Mouse (Mus musculus): Measurements from ENCODE around the gene Utp20.
"Not testable (repeated sequence)": the region's sequence is repeated elsewhere in the genome, so short reads cannot be mapped to it uniquely, and the experiment has no call there.

Gene Utp20

GRCm38 (mm10) chr10:88826188-88826946 is at the start of gene Utp20:
Utp20 (minus strand) TSS chr10:88826804.
- DNase-seq (ENCODE audit: low spot score) = peak; percentile 76

- no peak for DNase-seq (ENCODE audit: low spot score)
These were observed 48.3 kb upstream of the Utp20 start for GRCm38 (mm10) chr10:88874870-88875269.

- no peak for DNase-seq (ENCODE audit: low spot score)
These were observed 39.4 kb upstream of the Utp20 start for GRCm38 (mm10) chr10:88866017-88866416.

GRCm38 (mm10) chr10:88862293-88862692 is 35.7 kb upstream of the Utp20 start:
- DNase-seq (ENCODE audit: low spot score) = no peak

- no peak for DNase-seq (ENCODE audit: low spot score)
These were observed 34.8 kb upstream of the Utp20 start for GRCm38 (mm10) chr10:88861416-88861815.

DNA sequence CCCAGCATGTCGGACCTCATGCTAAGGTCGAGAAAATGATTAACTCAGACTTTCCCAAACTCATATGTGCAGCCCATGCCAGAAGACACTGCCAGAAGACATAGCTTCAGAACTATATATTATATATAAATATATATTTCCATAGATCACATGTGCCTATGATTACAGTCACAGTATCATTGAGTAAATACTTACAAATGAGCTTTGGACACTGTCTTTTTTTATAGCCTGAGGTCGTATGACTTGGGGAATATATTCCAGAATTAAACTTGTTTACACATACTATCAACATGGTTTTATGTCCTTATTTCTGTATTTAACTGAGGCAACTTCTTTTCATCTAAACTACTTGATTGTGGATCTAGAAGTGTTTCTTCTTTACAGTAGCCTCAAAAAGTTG is 34.3 kb upstream of the Utp20 start:
- no peak for DNase-seq (ENCODE audit: low spot score)

DNA sequence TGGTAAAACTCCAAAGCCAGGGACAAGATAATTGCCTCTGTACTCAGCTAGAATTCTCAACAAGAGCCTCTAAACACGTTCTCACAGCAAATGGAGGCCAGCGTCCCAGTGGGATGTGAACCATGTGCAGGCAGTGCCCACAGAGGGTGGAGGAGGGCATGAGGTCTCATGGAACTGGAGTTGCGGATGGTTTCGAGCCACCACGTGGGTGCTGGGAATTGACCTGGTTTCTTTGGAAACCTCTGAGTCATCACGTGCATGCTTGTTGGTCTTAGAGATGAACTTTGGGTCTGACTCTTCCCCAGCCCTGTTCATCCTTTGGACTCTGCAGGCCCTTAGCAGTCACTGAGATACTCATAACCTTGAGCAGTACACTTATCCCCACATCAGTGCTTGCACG is 26.7 kb upstream of the Utp20 start:
- no peak for DNase-seq (ENCODE audit: low spot score)

GRCm38 (mm10) chr10:88849976-88850375 is 23.4 kb upstream of the Utp20 start:
- no peak for DNase-seq (ENCODE audit: low spot score)

DNA sequence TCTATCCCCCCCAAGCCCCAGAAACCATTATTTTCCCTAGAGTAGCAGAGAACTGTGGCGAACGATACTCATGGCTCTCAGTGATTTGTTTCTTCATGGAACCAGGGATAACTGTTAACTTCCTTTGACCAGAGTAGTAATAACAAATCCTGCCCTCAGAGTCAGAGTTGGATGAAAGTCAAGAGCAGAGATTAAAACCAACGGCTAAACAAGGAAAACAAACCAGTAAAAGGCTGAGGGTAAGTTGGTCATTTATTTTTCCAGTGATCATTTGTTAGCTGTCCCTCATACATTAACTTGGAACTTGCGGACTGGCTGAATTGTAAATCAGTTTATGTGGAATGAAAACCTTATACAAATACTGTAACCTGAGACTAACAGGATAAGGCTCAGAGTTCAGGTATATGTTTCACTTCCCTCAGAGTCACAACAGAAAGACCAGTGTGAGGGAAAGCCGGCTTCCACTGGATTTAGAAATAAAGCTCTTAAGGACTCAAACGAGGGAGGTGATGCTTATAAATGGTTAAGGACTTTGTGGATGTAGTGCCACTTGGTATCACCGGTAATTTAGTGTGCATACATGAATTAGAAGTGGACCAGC is 22.4 kb upstream of the Utp20 start:
- no peak for DNase-seq (ENCODE audit: low spot score)

GRCm38 (mm10) chr10:88834227-88834626 is 7.6 kb upstream of the Utp20 start:
- no peak for DNase-seq (ENCODE audit: low spot score)

DNA sequence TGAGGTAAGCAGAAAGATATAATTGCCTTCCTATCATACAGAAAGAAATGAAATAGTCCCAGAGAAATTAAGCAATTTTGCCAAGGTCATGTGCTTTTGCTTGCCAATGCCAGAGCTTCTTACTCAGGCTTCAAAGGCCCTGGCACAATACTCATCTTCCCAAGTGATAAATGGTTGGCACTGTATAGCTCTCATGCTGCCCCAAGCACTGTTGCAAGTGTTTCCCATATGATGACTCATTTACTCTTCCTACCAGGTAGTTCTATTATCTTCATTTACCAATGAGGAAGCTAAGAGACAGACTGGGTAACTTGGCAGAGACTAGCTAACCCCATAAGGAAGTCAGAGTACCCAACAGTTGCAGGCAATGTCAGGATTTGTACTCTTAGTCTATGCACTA is 1.8 kb upstream of the Utp20 start:
- no peak for DNase-seq (ENCODE audit: low spot score)

GRCm38 (mm10) chr10:88827596-88827995 is 992 bp upstream of the Utp20 start:
- DNase-seq (ENCODE audit: low spot score) = no peak

DNA sequence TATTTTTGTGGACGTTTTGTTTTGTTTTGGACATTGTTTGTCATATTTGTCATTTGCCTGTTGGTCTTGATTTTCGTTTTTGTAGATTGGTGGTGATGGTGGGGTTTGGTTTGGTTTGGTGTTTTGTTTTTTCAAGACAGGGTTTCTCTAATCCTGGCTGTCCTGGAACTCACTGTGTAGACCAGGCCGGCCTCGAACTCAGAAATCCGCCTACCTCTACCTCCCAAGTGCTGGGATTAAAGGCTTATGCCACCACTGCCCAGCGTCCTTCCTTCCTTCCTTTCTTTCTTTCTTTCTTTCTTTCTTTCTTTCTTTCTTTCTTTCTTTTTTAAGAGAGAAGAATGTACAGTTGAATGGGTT is 323 bp upstream of the Utp20 start:
- not testable (repeated sequence) for DNase-seq (ENCODE audit: low spot score)

DNA sequence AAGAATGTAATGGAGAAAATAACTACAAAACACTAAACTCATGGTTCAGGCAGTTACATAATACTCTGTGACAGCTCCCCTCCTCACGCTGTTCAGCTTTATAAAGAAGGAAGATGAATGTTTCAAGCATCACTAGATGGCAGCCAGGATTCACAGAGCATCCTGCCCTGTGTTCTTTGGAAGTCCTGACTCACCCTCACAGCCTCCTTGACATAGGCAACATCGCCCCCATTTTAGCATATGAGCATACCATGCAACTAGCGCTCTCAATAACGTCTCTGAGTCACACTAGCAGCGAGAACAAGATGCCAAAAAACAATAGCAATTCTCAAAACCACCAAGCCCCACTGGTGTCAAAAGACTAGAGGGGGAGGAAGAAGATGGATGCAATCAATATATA is 9.3 kb downstream of the Utp20 start:
- no peak for DNase-seq (ENCODE audit: low spot score)

DNA sequence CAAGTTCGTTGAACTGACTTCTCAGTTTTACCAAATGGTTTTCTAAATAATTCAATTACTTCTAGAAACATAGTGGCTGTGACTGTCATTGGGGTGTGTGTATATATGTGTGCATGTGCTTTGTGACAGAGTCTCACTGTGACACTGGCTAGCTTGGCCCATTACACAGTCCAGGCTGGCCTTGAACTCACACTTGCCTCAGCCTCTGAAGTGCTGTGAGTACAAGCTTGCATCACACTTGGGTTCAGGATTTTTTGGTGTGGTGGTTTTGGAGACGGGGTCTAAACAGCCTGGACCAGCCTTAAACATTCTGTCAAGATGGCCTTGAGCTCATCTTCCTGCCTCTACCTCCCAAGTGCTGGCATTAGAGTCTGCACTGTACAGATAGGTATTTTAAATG is 11.3 kb downstream of the Utp20 start:
- DNase-seq (ENCODE audit: low spot score) = no peak

DNA sequence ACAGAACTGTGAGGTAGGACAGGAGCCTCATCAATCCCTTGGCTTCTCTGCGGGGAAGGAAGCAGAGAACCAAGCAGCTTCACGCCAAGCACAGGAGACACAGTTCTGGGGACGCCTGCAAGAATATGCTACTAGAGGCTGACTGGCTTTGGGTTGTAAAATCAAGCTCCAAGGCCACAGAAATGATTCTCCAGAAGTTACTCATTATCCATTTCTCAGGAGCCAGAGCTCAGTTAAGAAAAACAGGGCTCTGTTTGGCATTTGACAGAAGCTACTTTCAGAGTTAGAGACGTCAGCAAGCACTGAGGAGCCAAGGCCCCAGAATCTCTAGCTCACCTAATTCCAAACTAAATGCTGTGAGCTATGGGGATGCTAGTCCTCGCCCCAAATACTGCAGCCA is 14.9 kb downstream of the Utp20 start:
- no peak for DNase-seq (ENCODE audit: low spot score)

- no peak for DNase-seq (ENCODE audit: low spot score)
These were observed 24.4 kb downstream of the Utp20 start for GRCm38 (mm10) chr10:88802236-88802635.

DNA sequence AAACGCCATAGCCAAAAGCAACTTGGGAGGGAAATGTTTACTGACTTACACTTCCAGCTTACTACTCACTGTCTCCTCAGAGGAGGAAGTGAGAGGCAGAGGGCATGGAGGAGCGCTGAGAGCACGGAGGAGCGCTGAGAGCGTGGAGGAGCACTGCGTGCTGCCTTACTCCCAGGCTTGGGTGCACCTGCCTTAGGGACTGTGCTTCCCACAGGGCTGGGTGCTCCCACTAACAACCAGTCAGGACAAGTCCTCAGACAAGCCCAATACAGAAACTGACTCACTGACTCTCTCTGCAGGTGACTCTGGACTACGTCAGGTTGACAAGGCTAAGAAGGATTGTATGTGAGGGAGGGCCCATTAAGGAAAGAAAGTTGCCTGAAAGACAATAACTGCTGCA is 27.2 kb downstream of the Utp20 start:
- DNase-seq (ENCODE audit: low spot score) = no peak

GRCm38 (mm10) chr10:88797452-88797851 is 29.2 kb downstream of the Utp20 start:
- no peak for DNase-seq (ENCODE audit: low spot score)

GRCm38 (mm10) chr10:88796939-88797338 is 29.7 kb downstream of the Utp20 start:
- DNase-seq (ENCODE audit: low spot score) = no peak

- DNase-seq (ENCODE audit: low spot score) = no peak
These were observed 31.4 kb downstream of the Utp20 start for GRCm38 (mm10) chr10:88795226-88795625.

DNA sequence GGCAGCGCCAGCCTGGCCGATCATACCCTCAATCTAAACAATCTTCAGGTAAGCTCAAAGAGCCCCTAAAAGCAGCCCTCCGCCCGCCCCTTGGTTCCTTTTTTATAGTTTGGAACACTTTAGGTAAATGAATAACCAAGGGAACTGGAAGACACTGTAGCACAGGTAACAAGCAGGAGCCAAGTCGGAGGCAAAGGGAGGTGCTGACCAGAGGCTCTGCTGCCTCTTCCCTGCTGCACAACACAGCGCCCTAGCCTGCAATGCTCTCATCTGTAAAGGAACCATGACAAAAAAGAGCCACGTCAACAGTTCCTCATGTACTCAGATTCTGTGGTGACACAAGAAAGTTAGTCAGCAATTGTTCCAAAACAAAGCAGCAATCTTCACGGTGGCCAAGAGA is 32.0 kb downstream of the Utp20 start:
- no peak for DNase-seq (ENCODE audit: low spot score)

DNA sequence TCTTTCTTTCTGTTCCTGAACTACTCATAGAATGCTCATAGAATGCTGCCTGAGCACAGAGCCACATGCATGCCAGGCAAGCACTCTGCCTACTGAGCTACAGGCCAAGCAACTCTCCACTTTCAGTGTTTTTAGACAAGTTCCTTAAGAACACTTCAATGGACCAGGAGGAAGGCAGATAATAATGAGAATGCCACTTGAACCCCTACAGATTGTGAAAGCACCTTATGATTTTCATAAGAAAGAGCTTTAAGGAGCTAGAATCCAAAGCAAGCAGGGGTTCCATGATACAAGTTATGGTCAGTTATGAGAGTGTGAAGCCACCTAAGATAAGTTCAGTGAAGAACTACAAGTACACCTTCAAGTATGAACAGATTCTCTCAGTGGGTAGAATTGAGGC is 32.9 kb downstream of the Utp20 start:
- DNase-seq (ENCODE audit: low spot score) = no peak

GRCm38 (mm10) chr10:88784513-88784931 is 42.1 kb downstream of the Utp20 start:
- DNase-seq (ENCODE audit: low spot score) = no peak

All from urinary bladder, postnatal 25 days (tissue).